In genomic region chr13:55473961-55474360, GRCm38 (mm10) we compare ENCODE assay signal across 11 mouse cellular contexts. TPM values are rescaled to one million over a fixed set of nuclear protein-coding genes. Genes with fewer than 3 reads are reported as not detected.
DNase-seq lines count a peak whose midpoint lies in the region; ATAC-seq and TF ChIP-seq lines count a peak whose summit lies in the region.
"Had no signal": no experiment of that assay in that cellular context is flagged by ENCODE, and none has a peak within 500 bp of the region (broad histone marks: within the 10 kb centered on the region; RNA-seq: fewer than 3 reads in every experiment).

No protein-coding gene starts in this region.

- H3K4me3 ChIP-seq in testis, adult 2 months (ENCODE audit: control insufficient read depth, low read depth, low read length) = peak overlapping the region; percentile 73
- no peak overlapping the region for H3K4me3 ChIP-seq in midbrain, embryonic 12.5 days

- no peak overlapping the region for H3K9ac ChIP-seq in midbrain, embryonic 12.5 days (replicated peaks)

- DNase-seq in heart, adult 11 months = peak; percentile 93
- no peak for DNase-seq in heart, postnatal 14 days
- no peak for DNase-seq in testis, postnatal 10 days (ENCODE audit: low spot score)
- DNase-seq in natural killer cell, adult 2 months (ENCODE audit: low spot score in 2 of 2) = no peak
- DNase-seq in right cerebral cortex, postnatal 36 days (ENCODE audit: low spot score in 2 of 2) = no peak
- no peak for DNase-seq in kidney, postnatal 25 days
- DNase-seq: heart, adult 18-20 months; lung, postnatal 14 days had no signal

- TF ChIP-seq CTCF in testis, adult 2 months (IDR thresholded peaks at IDR 0.05; ENCODE audit: control insufficient read depth, insufficient read depth, insufficient replicate concordance, low read depth, low read length) = no peak

- H3K36me3 ChIP-seq in testis, adult 2 months (ENCODE audit: control insufficient read depth, insufficient read depth, low read length) = no peaks in the 10 kb centered on the region
- peaks cover 53% of the 10 kb centered on the region for H3K36me3 ChIP-seq in midbrain, embryonic 12.5 days

- intact Hi-C loops in heart, postnatal 14 days (cut with DNase I) = loop anchor here (2.0 kb wide), 1 partner anchor 39 kb away; the partner anchor contains the start of gene Pdlim7

- H3K4me2 ChIP-seq in midbrain, embryonic 12.5 days (replicated peaks) = no peak overlapping the region

- H3K9me3 ChIP-seq in midbrain, embryonic 12.5 days = no peaks in the 10 kb centered on the region

- no peaks in the 10 kb centered on the region for H3K27me3 ChIP-seq in testis, adult 2 months (ENCODE audit: control insufficient read depth, insufficient read depth, low read length)
- no peaks in the 10 kb centered on the region for H3K27me3 ChIP-seq in midbrain, embryonic 12.5 days

- WGBS in midbrain, embryonic 12.5 days = 65% methylated on average over 11 of the region's 11 CpGs

- no peak for ATAC-seq in midbrain, embryonic 12.5 days (ENCODE audit: low FRiP score, low read depth)
- ATAC-seq: intestine, embryonic 16.5 days had no signal

- TF ChIP-seq POLR2A in testis, adult 2 months (IDR thresholded peaks at IDR 0.05; ENCODE audit: control insufficient read depth, low read depth, low read length) = no peak

- H3K4me1 ChIP-seq in testis, adult 2 months (ENCODE audit: control insufficient read depth, insufficient read depth, low read length) = peaks cover 55% of the 10 kb centered on the region
- H3K4me1 ChIP-seq in midbrain, embryonic 12.5 days = peaks cover 80% of the 10 kb centered on the region

- H3K27ac ChIP-seq in testis, adult 2 months (ENCODE audit: control insufficient read depth, insufficient read depth, low read depth, low read length) = peak overlapping the region; percentile 76
- peak overlapping the region; percentile 57 for H3K27ac ChIP-seq in midbrain, embryonic 12.5 days (replicated peaks)

RNA-seq across cellular contexts. Expression of gene Prr7, which starts 9.9 kb away (rescaled TPM):
- 1 to 10 TPM in 1 of 2 experiments, under 1 TPM in 1; 0.81 to 1.6 TPM for total RNA-seq in heart, postnatal 14 days (2021)
- polyA plus RNA-seq in testis, adult 2 months (2012; rRNA removed) = 20.3 and 24.9 TPM in 2 replicates
- 2.0 and 2.3 TPM in 2 replicates for polyA plus RNA-seq in midbrain, embryonic 12.5 days (2016; fragmentation: Nextera tagmentation; extraction: Ambion mirVana)

RNA-seq across cellular contexts. Expression of gene Dbn1, which starts 13.9 kb away (rescaled TPM):
- total RNA-seq in heart, postnatal 14 days (2021) = 10 to 100 TPM; 27.0 to 27.3 TPM
- polyA plus RNA-seq in testis, adult 2 months (2012; rRNA removed) = 89.3 and 101 TPM in 2 replicates
- 558 and 585 TPM in 2 replicates for polyA plus RNA-seq in midbrain, embryonic 12.5 days (2016; fragmentation: Nextera tagmentation; extraction: Ambion mirVana)

RNA-seq across cellular contexts. Expression of gene Grk6, which starts 29.1 kb away (rescaled TPM):
- 10 to 100 TPM; 24.3 to 27.2 TPM for total RNA-seq in heart, postnatal 14 days (2021)
- 7.8 and 8.4 TPM in 2 replicates for polyA plus RNA-seq in testis, adult 2 months (2012; rRNA removed)
- 53.1 and 58.5 TPM in 2 replicates for polyA plus RNA-seq in midbrain, embryonic 12.5 days (2016; fragmentation: Nextera tagmentation; extraction: Ambion mirVana)

RNA-seq across cellular contexts. Expression of gene Pdlim7, which starts 39.5 kb away (rescaled TPM):
- 10 to 100 TPM; 52.3 to 56.6 TPM for total RNA-seq in heart, postnatal 14 days (2021)
- 7.6 and 14.5 TPM in 2 replicates for polyA plus RNA-seq in testis, adult 2 months (2012; rRNA removed)
- 140 and 156 TPM in 2 replicates for polyA plus RNA-seq in midbrain, embryonic 12.5 days (2016; fragmentation: Nextera tagmentation; extraction: Ambion mirVana)

RNA-seq across cellular contexts. Expression of gene F12, which starts 47.4 kb away (rescaled TPM):
- total RNA-seq in heart, postnatal 14 days (2021) = not detected
- 3.0 and 3.4 TPM in 2 replicates for polyA plus RNA-seq in testis, adult 2 months (2012; rRNA removed)
- not detected in 2 replicates for polyA plus RNA-seq in midbrain, embryonic 12.5 days (2016; fragmentation: Nextera tagmentation; extraction: Ambion mirVana)
- total RNA-seq: heart, adult 18-20 months had no signal
